Mouse (Mus musculus): Measurements from ENCODE around the gene Nhlrc4. TPM values are rescaled to one million over a fixed set of nuclear protein-coding genes. Genes with fewer than 3 reads are reported as not detected.
A peak's percentile ranks its signal among the peaks of the same experiment; 100 is the strongest.

Nhlrc4 gene
- polyA plus RNA-seq (2015; fragmentation: Nextera tagmentation; extraction: Ambion mirVana) = 0.73 TPM in 1 of 2 replicates, not detected in the other

GRCm38 (mm10) chr17:25944366-25945163 lies at the start of gene Nhlrc4, which contains the start of gene Pigq:
Gene Nhlrc4 (minus strand): TSS chr17:25944961.
Gene Pigq (minus strand): TSS chr17:25944936.
- Histone ChIP-seq H3K27ac (ENCODE audit: low read length) (no peak within 1 kb of the TSS), H3K4me3 (ENCODE audit: low read length) (no peak within 1 kb of the TSS), H3K4me1 (ENCODE audit: control insufficient read depth, insufficient read depth, low read length) (peaks cover 13% of the 10 kb centered on the region), H3K4me2 (ENCODE audit: low read depth, low read length) (no peak within 1 kb of the TSS), H3K36me3 (ENCODE audit: control insufficient read depth, insufficient read depth, low read length) (no peaks in the 10 kb centered on the region), H3K9me3 (ENCODE audit: control insufficient read depth, low read length) (no peaks in the 10 kb centered on the region), H3K27me3 (replicated peaks; ENCODE audit: control insufficient read depth, insufficient read depth, low read length) (no peaks in the 10 kb centered on the region), H3K9ac (ENCODE audit: low read depth, low read length) (no peak within 1 kb of the TSS; the same call in 1 of the 2 replicates)
- WGBS = 45% methylated on average over 6 of the region's 6 CpGs
- no peak for ATAC-seq

GRCm38 (mm10) chr17:25993489-25993888 lies 48.7 kb upstream of the Nhlrc4 start:
- no peak overlapping the region for H3K9ac ChIP-seq (ENCODE audit: low read depth, low read length)
- H3K4me1 ChIP-seq (ENCODE audit: control insufficient read depth, insufficient read depth, low read length) = peaks cover 8% of the 10 kb centered on the region; the same call in 1 of the 2 replicates
- H3K9me3 ChIP-seq (ENCODE audit: control insufficient read depth, low read length) = no peaks in the 10 kb centered on the region
- 86% methylated on average over 3 of the region's 3 CpGs for WGBS
- no peak overlapping the region for H3K4me3 ChIP-seq (ENCODE audit: low read length)
- H3K27ac ChIP-seq (ENCODE audit: low read length) = no peak overlapping the region
- 0 out of 2 replicates have a peak, but pooled peaks cover 6% of the 10 kb centered on the region for H3K36me3 ChIP-seq (ENCODE audit: control insufficient read depth, insufficient read depth, low read length)
- no peaks in the 10 kb centered on the region for H3K27me3 ChIP-seq (replicated peaks; ENCODE audit: control insufficient read depth, insufficient read depth, low read length)
- H3K4me2 ChIP-seq (ENCODE audit: low read depth, low read length) = no peak overlapping the region
- no peak for ATAC-seq

DNA sequence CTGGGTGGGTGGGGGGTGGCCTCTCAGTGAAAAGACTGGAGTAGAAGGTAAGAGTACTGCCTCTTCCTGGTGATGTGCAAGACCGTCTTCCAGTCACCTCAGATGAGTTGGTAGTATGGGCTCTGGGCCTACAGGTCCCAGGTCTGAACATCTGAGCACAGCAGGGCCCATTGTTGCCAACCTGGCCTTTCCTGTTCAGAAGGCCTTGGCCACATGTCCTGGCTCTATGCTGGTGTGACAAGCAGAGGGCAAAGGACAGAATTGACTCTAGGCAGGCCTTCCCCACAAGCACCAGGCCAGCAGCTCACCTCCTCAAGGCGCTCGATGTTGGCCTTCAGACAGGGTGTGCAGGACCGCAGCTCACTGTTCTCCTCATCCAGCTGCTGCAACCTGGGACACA lies 47.5 kb upstream of the Nhlrc4 start:
- ATAC-seq = no peak
- Histone ChIP-seq H3K27me3 (replicated peaks; ENCODE audit: control insufficient read depth, insufficient read depth, low read length) (no peaks in the 10 kb centered on the region), H3K27ac (ENCODE audit: low read length) (no peak overlapping the region), H3K4me2 (ENCODE audit: low read depth, low read length) (no peak overlapping the region), H3K9ac (ENCODE audit: low read depth, low read length) (no peak overlapping the region), H3K9me3 (ENCODE audit: control insufficient read depth, low read length) (no peaks in the 10 kb centered on the region), H3K4me1 (ENCODE audit: control insufficient read depth, insufficient read depth, low read length) (peaks cover 8% of the 10 kb centered on the region; the same call in 1 of the 2 replicates), H3K4me3 (ENCODE audit: low read length) (no peak overlapping the region), H3K36me3 (ENCODE audit: control insufficient read depth, insufficient read depth, low read length) (0 out of 2 replicates have a peak, but pooled peaks cover 6% of the 10 kb centered on the region)
- 93% methylated on average over 4 of the region's 4 CpGs for WGBS

GRCm38 (mm10) chr17:25990331-25990730 lies 45.6 kb upstream of the Nhlrc4 start:
- ATAC-seq = no peak
- H3K36me3 ChIP-seq (ENCODE audit: control insufficient read depth, insufficient read depth, low read length) = 0 out of 2 replicates have a peak, but pooled peaks cover 6% of the 10 kb centered on the region
- H3K4me1 ChIP-seq (ENCODE audit: control insufficient read depth, insufficient read depth, low read length) = peaks cover 8% of the 10 kb centered on the region; the same call in 1 of the 2 replicates
- no peak overlapping the region for H3K4me2 ChIP-seq (ENCODE audit: low read depth, low read length)
- H3K9ac ChIP-seq (ENCODE audit: low read depth, low read length) = no peak overlapping the region
- H3K4me3 ChIP-seq (ENCODE audit: low read length) = no peak overlapping the region
- peak overlapping the region; percentile 55; the same call in 1 of the 2 replicates for H3K27ac ChIP-seq (ENCODE audit: low read length)
- no peaks in the 10 kb centered on the region for H3K9me3 ChIP-seq (ENCODE audit: control insufficient read depth, low read length)
- WGBS = 82% methylated on average over 5 of the region's 5 CpGs
- H3K27me3 ChIP-seq (replicated peaks; ENCODE audit: control insufficient read depth, insufficient read depth, low read length) = no peaks in the 10 kb centered on the region

GRCm38 (mm10) chr17:25985306-25986294 lies 40.8 kb upstream of the Nhlrc4 start, which contains the start of gene Capn15:
Gene Capn15 (minus strand): TSS chr17:25985796.
- peak; percentile 99 for ATAC-seq
- WGBS = under 1% methylated on average over 91 of the region's 91 CpGs
- no peaks in the 10 kb centered on the region for H3K27me3 ChIP-seq (replicated peaks; ENCODE audit: control insufficient read depth, insufficient read depth, low read length)

DNA sequence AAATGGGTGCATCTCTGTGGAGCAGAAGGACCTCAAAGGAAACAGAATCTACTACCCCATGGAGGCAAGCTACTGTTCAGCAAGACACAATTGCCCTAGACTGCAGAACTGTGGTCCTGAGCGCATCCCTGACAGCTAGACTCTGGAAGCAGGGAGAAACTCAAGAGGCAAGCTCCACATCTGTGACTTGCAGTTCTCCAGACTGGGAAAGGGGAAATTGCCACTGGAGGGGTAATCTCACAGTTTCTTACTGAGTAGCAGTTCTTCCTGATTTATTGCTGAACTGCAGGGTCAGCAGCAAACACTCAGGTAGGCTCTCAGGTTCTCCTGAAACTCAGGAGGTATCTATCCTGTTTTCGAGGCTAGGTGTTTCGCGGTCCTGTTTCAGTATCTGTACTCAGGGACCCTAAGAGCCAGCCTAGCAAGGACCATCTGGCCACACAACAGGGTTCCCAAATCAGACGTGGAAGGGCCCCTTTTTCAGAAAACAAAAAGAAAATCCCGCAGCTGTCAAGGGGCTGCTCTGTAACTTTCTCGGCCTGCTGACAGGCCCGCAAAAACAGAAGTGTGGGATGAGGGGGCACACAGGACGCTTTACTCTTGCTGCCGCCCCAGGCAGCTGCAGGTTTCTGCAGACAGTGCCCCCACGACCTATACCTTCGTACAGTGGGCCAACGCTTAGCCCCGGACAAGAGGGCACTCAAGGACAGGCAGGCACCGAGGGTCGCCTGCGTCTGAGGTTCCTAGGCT lies 40.0 kb upstream of the Nhlrc4 start:
- H3K4me3 ChIP-seq (ENCODE audit: low read length) = peak overlapping the region; percentile 86
- H3K27me3 ChIP-seq (replicated peaks; ENCODE audit: control insufficient read depth, insufficient read depth, low read length) = no peaks in the 10 kb centered on the region
- H3K9ac ChIP-seq (ENCODE audit: low read depth, low read length) = peak overlapping the region; percentile 84
- H3K4me2 ChIP-seq (ENCODE audit: low read depth, low read length) = peak overlapping the region; percentile 87
- H3K27ac ChIP-seq (ENCODE audit: low read length) = peak overlapping the region; percentile 84
- WGBS = 9% methylated on average over 17 of the region's 17 CpGs
- no peak for ATAC-seq
- peaks cover 28% of the 10 kb centered on the region for H3K4me1 ChIP-seq (ENCODE audit: control insufficient read depth, insufficient read depth, low read length)
- H3K36me3 ChIP-seq (ENCODE audit: control insufficient read depth, insufficient read depth, low read length) = 0 out of 2 replicates have a peak, but pooled peaks cover 2% of the 10 kb centered on the region
- H3K9me3 ChIP-seq (ENCODE audit: control insufficient read depth, low read length) = no peaks in the 10 kb centered on the region

More at GRCm38 (mm10) chr17:25985306-25986294, 40.8 kb upstream of the Nhlrc4 start, which contains the start of gene Capn15:
- peak within 1 kb of the TSS; percentile 84 for H3K27ac ChIP-seq (ENCODE audit: low read length)
- peaks cover 27% of the 10 kb centered on the region for H3K4me1 ChIP-seq (ENCODE audit: control insufficient read depth, insufficient read depth, low read length)
- H3K36me3 ChIP-seq (ENCODE audit: control insufficient read depth, insufficient read depth, low read length) = 0 out of 2 replicates have a peak, but pooled peaks cover 4% of the 10 kb centered on the region
- peak within 1 kb of the TSS; percentile 87 for H3K4me2 ChIP-seq (ENCODE audit: low read depth, low read length)
- peak within 1 kb of the TSS; percentile 84 for H3K9ac ChIP-seq (ENCODE audit: low read depth, low read length)
- H3K9me3 ChIP-seq (ENCODE audit: control insufficient read depth, low read length) = no peaks in the 10 kb centered on the region
- peak within 1 kb of the TSS; percentile 86 for H3K4me3 ChIP-seq (ENCODE audit: low read length)

DNA sequence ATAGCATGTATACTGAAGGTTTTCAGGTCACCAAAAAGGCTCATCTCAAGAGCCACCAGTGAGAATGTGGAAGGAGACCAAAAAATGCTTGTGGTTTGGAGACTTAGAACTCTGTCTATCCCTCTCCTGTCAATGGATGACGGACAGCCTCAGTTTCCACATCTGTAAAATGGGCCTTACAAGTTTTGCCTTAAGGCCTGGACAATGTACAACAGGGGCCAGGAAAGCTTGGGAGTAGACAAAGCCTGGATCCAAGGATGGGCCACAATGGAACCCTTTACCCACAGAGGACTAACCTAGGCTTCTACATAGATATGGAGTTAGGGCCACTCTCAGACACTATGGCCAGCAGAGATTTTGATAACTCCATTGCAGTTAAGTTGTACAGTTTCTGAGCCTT lies 39.3 kb upstream of the Nhlrc4 start:
- Histone ChIP-seq H3K27ac (ENCODE audit: low read length) (0 out of 2 replicates have a peak overlapping the region, but pooled peaks have one; percentile 40), H3K9ac (ENCODE audit: low read depth, low read length) (no peak overlapping the region), H3K4me2 (ENCODE audit: low read depth, low read length) (peak overlapping the region; percentile 87), H3K36me3 (ENCODE audit: control insufficient read depth, insufficient read depth, low read length) (0 out of 2 replicates have a peak, but pooled peaks cover 2% of the 10 kb centered on the region), H3K4me3 (ENCODE audit: low read length) (peak overlapping the region; percentile 86), H3K27me3 (replicated peaks; ENCODE audit: control insufficient read depth, insufficient read depth, low read length) (no peaks in the 10 kb centered on the region), H3K9me3 (ENCODE audit: control insufficient read depth, low read length) (no peaks in the 10 kb centered on the region), H3K4me1 (ENCODE audit: control insufficient read depth, insufficient read depth, low read length) (peaks cover 30% of the 10 kb centered on the region)
- no peak for ATAC-seq
- 88% methylated on average over 1 of the region's 1 CpGs for WGBS

DNA sequence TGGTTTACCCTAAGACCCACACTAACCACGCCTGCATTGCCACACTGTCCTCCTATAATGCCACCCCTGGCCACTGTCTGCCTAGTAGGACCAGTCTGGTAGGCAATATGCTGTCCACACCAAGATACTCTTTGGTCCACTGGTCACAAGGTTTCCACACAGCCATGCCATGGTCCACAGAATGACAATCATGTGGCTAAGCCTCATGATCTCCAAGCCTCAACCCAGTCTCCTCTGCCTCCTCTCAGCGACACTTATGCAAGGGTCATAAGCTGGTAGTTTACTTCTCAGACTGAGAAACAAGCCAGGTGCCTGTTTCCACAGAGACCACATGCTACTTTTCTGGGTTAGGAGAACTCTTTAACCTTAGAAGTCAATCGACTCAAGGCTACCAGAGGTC lies 38.2 kb upstream of the Nhlrc4 start:
- H3K36me3 ChIP-seq (ENCODE audit: control insufficient read depth, insufficient read depth, low read length) = 0 out of 2 replicates have a peak, but pooled peaks cover 2% of the 10 kb centered on the region
- peaks cover 30% of the 10 kb centered on the region for H3K4me1 ChIP-seq (ENCODE audit: control insufficient read depth, insufficient read depth, low read length)
- H3K4me3 ChIP-seq (ENCODE audit: low read length) = no peak overlapping the region
- no peaks in the 10 kb centered on the region for H3K27me3 ChIP-seq (replicated peaks; ENCODE audit: control insufficient read depth, insufficient read depth, low read length)
- H3K9ac ChIP-seq (ENCODE audit: low read depth, low read length) = no peak overlapping the region
- H3K9me3 ChIP-seq (ENCODE audit: control insufficient read depth, low read length) = no peaks in the 10 kb centered on the region
- no peak overlapping the region; the same call in 1 of the 2 replicates for H3K27ac ChIP-seq (ENCODE audit: low read length)
- ATAC-seq = no peak
- no peak overlapping the region for H3K4me2 ChIP-seq (ENCODE audit: low read depth, low read length)
- 83% methylated on average over 3 of the region's 3 CpGs for WGBS

Measured in intestine, embryonic 16.5 days (tissue).